Mouse (Mus musculus) heart, embryonic 11.5 days (tissue): ENCODE measurements at regions not wholly inside any gene's neighbourhood (a gene's known extent, or its start where the extent isn't known, plus 50 kb on each side); places are given as distances from the start of the nearest gene placed in this dataset.

Experiments
- ATAC-seq: fragments of 200-750 bp; cut with Nextera tagmentation; replicated peaks from 2 replicates; pipeline ENCODE4 v1.8.0; 2017; ENCODE audit warnings: moderate library complexity; ENCODE audit not compliant: insufficient number of reproducible peaks, low FRiP score, low TSS enrichment
- H3K27ac ChIP-seq: fragments of 300-500 bp; sonication (generic); 2 replicates; pipeline ENCODE4 v1.5.1; 2014; ENCODE audit warnings: mild to moderate bottlenecking, low read depth, low read length
- H3K27me3 ChIP-seq: fragments of 300-500 bp; sonication (generic); 2 replicates; pipeline ENCODE4 v1.6.1; 2014; ENCODE audit warnings: mild to moderate bottlenecking, low read length, mixed read lengths; ENCODE audit not compliant: control insufficient read depth, insufficient read depth
- H3K36me3 ChIP-seq: fragments of 300-500 bp; sonication (generic); 2 replicates; pipeline ENCODE4 v1.6.1; 2014; ENCODE audit warnings: mild to moderate bottlenecking, low read length, moderate library complexity, mixed read lengths; ENCODE audit not compliant: control insufficient read depth, insufficient read depth
- H3K4me1 ChIP-seq: fragments of 300-500 bp; sonication (generic); 2 replicates; pipeline ENCODE4 v1.6.1; 2014; ENCODE audit warnings: low read length; ENCODE audit not compliant: control insufficient read depth, insufficient read depth
- H3K4me2 ChIP-seq: fragments of 300-500 bp; sonication (generic); 2 replicates; pipeline ENCODE4 v1.6.1; 2014; ENCODE audit warnings: mild to moderate bottlenecking, moderate library complexity
- H3K4me3 ChIP-seq: fragments of 300-500 bp; sonication (generic); 2 replicates; pipeline ENCODE4 v1.5.1; 2014; ENCODE audit warnings: low read depth, low read length
- H3K9ac ChIP-seq: fragments of 300-500 bp; sonication (generic); 2 replicates; pipeline ENCODE4 v1.6.1; 2014; ENCODE audit warnings: mild to moderate bottlenecking, low read depth, low read length, moderate library complexity
- H3K9me3 ChIP-seq: fragments of 300-500 bp; sonication (generic); replicated peaks from 2 replicates; pipeline ENCODE4 v1.6.1; 2016; ENCODE audit warnings: low read length; ENCODE audit not compliant: control insufficient read depth
- WGBS: fragments of 180-500 bp; shearing (Covaris S2); extraction: QIAGEN DNeasy Blood & Tissue Kit; methylation state at CpG from one replicate; pipeline ENCODE4 v1.1.7; 2014; ENCODE audit not compliant: insufficient replicate concordance; 5-methylcytosine and 5-hydroxymethylcytosine counted together

DNA sequence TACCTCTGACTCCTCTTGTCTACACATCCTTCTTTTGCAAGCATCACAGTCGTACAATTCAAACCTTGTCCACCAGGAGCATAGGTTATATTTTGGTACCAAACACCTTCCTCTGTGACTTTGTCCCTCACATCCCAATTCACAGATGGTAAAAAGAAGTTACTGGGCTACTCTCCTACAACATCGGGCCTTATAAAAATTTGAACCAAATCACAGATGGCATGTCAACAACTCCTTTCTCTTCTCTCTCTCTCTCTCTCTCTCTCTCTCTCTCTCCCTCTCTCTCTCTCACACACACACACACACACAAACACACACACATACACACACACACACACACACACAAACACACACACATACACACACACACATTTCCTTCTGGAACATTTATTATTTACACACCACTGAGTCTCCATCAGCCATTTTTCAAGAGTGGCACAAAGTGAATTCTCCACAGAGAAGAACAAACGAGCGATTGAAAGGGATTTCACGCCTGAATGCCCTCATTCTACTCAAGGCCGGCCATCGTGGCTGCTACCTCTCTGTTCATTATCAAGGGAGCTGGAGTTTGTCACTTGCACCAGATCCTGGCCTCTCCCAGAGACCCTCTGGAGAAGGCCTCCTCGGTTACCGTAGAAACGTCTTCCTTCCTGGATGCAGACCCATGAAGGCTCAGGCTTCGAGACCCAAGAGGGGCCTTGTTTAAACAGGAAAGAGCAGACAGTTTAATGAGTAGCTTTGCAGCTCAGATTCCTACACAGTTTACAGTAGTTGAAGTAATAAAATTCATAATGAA, 314.7 kb upstream of the Gm12728 start:
- H3K27me3 ChIP-seq: peaks cover 11% of the 10 kb centered on the region; the same call in 1 of the 2 replicates
- H3K4me2 ChIP-seq: no peak overlapping the region
- H3K36me3 ChIP-seq: no peaks in the 10 kb centered on the region
- no peaks in the 10 kb centered on the region for H3K9me3 ChIP-seq
- H3K4me1 ChIP-seq: 0 out of 2 replicates have a peak, but pooled peaks cover 4% of the 10 kb centered on the region
- 30% methylated on average over 11 of the region's 11 CpGs for whole genome bisulfite sequencing
- H3K9ac ChIP-seq: no peak overlapping the region
- H3K4me3 ChIP-seq: no peak overlapping the region
- H3K27ac ChIP-seq: no peak overlapping the region
- no peak for ATAC-seq

- Histone ChIP-seq H3K27ac (no peak overlapping the region), H3K27me3 (peaks cover 11% of the 10 kb centered on the region; the same call in 1 of the 2 replicates)
Observed at GRCm38 (mm10) chr4:105476332-105476731, 313.3 kb upstream of the Gm12728 start.

DNA sequence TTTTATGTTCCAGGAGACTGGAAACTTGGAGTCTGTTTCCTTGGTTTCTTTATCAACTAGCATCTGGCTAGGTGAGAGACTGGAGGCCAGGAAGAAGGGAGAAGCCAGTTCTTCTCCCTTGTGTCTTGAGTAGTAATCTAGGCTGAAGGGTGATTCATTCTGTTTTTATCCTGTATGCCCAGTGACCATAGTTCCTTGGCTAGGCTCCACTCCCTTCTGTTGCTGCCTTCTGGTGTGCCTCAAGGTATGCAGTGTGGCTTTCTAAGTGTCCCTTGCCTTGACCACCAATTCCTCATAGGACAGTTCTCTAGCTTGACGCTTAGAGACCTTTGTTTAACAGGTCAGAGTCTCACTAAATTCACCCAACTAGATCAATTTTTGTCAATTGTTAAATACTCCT, 303.3 kb upstream of the Gm12728 start:
- no peaks in the 10 kb centered on the region for H3K4me1 ChIP-seq
- H3K9me3 ChIP-seq: no peaks in the 10 kb centered on the region
- no peak overlapping the region for H3K9ac ChIP-seq
- no peak for ATAC-seq
- WGBS: 84% methylated on average over 1 of the region's 1 CpGs
- no peak overlapping the region for H3K27ac ChIP-seq
- H3K4me2 ChIP-seq: no peak overlapping the region
- no peak overlapping the region for H3K4me3 ChIP-seq
- H3K27me3 ChIP-seq: no peaks in the 10 kb centered on the region
- H3K36me3 ChIP-seq: no peaks in the 10 kb centered on the region

More at GRCm38 (mm10) chr4:105476332-105476731, 313.3 kb upstream of the Gm12728 start:
- Histone ChIP-seq H3K4me2 (no peak overlapping the region), H3K4me1 (no peaks in the 10 kb centered on the region), H3K36me3 (no peaks in the 10 kb centered on the region), H3K9me3 (no peaks in the 10 kb centered on the region), H3K4me3 (no peak overlapping the region), H3K9ac (no peak overlapping the region)
- 85% methylated on average over 4 of the region's 4 CpGs for WGBS
- no peak for ATAC-seq

- no peak for ATAC-seq
- Histone ChIP-seq H3K4me1 (no peaks in the 10 kb centered on the region), H3K4me3 (no peak overlapping the region), H3K4me2 (no peak overlapping the region), H3K27me3 (no peaks in the 10 kb centered on the region), H3K9ac (no peak overlapping the region), H3K36me3 (no peaks in the 10 kb centered on the region), H3K27ac (no peak overlapping the region), H3K9me3 (no peaks in the 10 kb centered on the region)
- WGBS: 86% methylated on average over 2 of the region's 2 CpGs
Observed at GRCm38 (mm10) chr4:105496176-105496575, 293.5 kb upstream of the Gm12728 start.

DNA sequence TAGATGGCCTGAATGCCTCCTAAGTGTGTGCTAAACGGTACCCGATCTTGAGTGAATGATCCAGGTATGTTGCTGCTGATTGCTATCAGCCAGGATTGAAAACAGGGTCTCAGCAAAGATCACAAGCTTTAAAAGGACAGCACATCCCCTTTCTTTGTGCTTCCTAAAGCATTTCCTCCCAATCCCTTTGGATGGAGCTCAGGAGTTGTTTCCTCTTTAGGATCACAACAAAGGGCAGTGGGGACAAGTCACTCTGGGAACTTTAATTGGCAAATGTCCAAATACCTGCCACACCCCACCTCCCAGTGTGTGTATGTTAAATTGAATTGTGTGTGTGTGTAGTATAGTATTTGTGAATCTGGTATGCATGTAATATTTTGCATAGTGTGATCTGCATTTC, 283.5 kb upstream of the Gm12728 start:
- Histone ChIP-seq H3K4me1 (no peaks in the 10 kb centered on the region), H3K9ac (no peak overlapping the region), H3K27me3 (no peaks in the 10 kb centered on the region), H3K4me2 (no peak overlapping the region), H3K36me3 (no peaks in the 10 kb centered on the region), H3K27ac (no peak overlapping the region), H3K9me3 (no peaks in the 10 kb centered on the region), H3K4me3 (no peak overlapping the region)
- no peak for ATAC-seq
- 40% methylated on average over 2 of the region's 2 CpGs for WGBS

- no peaks in the 10 kb centered on the region for H3K4me1 ChIP-seq
- ATAC-seq: no peak
- WGBS: 81% methylated on average over 7 of the region's 7 CpGs
- no peak overlapping the region for H3K4me2 ChIP-seq
- H3K27ac ChIP-seq: no peak overlapping the region
- H3K36me3 ChIP-seq: no peaks in the 10 kb centered on the region
- no peaks in the 10 kb centered on the region for H3K9me3 ChIP-seq
- no peak overlapping the region for H3K4me3 ChIP-seq
- H3K27me3 ChIP-seq: no peaks in the 10 kb centered on the region
- no peak overlapping the region for H3K9ac ChIP-seq
Observed at GRCm38 (mm10) chr4:105507221-105507620, 282.4 kb upstream of the Gm12728 start.

- no peak overlapping the region for H3K4me2 ChIP-seq
- H3K27ac ChIP-seq: no peak overlapping the region
- H3K4me3 ChIP-seq: no peak overlapping the region
- WGBS: 80% methylated on average over 3 of the region's 3 CpGs
- H3K27me3 ChIP-seq: no peaks in the 10 kb centered on the region
- H3K9me3 ChIP-seq: no peaks in the 10 kb centered on the region
- H3K4me1 ChIP-seq: no peaks in the 10 kb centered on the region
- H3K36me3 ChIP-seq: no peaks in the 10 kb centered on the region
- H3K9ac ChIP-seq: no peak overlapping the region
- no peak for ATAC-seq
Observed at GRCm38 (mm10) chr4:105509091-105509490, 280.6 kb upstream of the Gm12728 start.

DNA sequence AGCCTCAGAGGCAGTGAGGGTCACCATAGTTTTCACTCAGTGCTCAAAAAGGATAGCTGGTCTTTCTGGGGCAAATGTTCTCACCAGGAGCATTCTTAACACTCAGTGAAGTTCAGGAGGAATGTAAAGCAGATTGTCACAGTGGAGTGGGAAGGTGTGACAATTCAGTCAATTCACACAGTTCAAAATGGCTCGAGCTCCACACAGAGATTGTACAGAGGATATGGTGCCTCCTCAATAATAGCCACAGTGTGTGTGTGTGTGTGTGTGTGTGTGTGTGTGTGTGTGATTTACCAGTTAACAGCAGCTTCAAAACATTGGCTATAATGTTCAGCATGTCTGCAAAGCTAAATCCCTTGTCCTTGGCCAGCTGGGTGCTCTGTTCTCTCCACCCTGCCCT, 279.3 kb upstream of the Gm12728 start:
- no peak overlapping the region for H3K4me2 ChIP-seq
- H3K27me3 ChIP-seq: no peaks in the 10 kb centered on the region
- H3K4me3 ChIP-seq: no peak overlapping the region
- H3K9me3 ChIP-seq: no peaks in the 10 kb centered on the region
- H3K9ac ChIP-seq: no peak overlapping the region
- H3K36me3 ChIP-seq: no peaks in the 10 kb centered on the region
- no peak for ATAC-seq
- H3K4me1 ChIP-seq: no peaks in the 10 kb centered on the region
- no peak overlapping the region for H3K27ac ChIP-seq
- 69% methylated on average over 1 of the region's 1 CpGs for WGBS

GRCm38 (mm10) chr4:105525135-105525534, 264.5 kb upstream of the Gm12728 start:
- Histone ChIP-seq H3K27ac (no peak overlapping the region), H3K9ac (no peak overlapping the region), H3K9me3 (no peaks in the 10 kb centered on the region), H3K4me2 (no peak overlapping the region), H3K36me3 (no peaks in the 10 kb centered on the region), H3K4me1 (no peaks in the 10 kb centered on the region), H3K27me3 (no peaks in the 10 kb centered on the region), H3K4me3 (no peak overlapping the region)
- 43% methylated on average over 2 of the region's 2 CpGs for WGBS
- ATAC-seq: no peak
